Mouse (Mus musculus) heart, adult 11 months (tissue): ENCODE data around the gene Uqcrq.

Source experiments
- DNase-seq: peaks from one replicate; pipeline ENCODE4 v3.0.0; 2022

Gene Uqcrq

DNA sequence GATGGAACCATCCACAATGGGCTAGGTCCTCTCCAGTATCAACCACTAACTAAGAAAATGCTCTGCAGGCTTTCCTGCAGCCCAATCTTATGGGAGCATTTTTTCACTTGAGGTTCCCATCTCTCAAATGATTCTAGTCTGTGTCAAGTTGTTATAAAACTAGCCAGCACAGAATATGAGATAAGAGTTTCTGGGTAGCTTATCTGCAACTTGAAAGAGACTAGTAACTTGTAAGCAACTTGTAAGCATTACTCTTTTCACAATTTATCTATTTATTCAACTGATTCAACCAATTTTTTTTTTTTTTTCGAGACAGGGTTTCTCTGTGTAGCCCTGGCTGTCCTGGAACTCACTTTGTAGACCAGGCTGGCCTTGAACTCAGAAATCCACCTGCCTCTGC, 27.0 kb downstream of the Uqcrq start:
- no peak for DNase-seq

DNA sequence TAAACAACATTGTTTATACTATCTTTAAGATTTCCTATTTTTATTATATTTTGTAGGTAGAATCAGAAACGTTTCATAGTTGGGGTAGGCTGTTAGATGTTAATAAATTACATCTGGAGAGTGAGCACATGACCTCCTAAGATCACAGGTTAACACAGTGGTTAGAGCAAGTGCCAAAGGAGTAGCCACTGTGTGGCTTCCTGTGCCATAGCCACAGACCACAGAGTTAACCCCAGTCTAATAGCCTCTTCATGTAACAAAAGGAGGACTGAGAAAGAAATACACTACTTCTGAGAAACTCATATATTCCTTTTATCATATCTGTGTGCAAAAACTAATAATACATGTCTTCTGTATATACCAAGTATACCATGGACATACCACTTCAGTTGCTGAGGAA, 36.8 kb downstream of the Uqcrq start:
- no peak for DNase-seq

DNA sequence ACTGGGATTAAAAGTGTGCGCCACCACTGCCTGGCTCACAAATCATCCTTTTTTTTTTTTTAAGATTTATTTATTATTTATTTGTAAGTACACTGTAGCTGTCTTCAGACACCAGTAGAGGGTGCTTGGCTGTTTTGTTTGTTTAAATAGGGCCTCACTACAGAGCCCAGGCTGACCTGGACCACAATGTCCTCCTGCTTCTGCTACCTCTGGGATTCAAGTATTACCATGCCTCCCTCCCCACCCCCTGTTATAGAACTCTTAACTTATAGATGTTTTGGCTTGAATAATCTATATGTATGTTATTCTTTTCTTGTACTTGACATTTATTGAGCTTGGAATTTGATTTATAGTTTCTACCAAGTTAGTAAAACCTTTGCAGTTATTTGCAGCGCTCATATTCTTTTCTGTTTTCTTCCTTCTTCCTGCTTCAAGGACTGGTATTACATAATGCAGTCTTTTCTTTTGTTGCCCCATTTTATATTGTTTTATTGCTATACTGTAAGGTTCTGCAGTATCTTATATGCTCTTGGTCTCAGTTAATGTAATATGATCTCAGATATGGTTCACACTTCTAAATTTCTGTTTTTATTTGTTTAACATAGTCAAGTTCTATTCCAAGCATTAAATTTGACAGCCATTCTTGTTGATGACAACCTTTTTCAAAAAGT, 46.7 kb downstream of the Uqcrq start:
- DNase-seq = no peak

DNA sequence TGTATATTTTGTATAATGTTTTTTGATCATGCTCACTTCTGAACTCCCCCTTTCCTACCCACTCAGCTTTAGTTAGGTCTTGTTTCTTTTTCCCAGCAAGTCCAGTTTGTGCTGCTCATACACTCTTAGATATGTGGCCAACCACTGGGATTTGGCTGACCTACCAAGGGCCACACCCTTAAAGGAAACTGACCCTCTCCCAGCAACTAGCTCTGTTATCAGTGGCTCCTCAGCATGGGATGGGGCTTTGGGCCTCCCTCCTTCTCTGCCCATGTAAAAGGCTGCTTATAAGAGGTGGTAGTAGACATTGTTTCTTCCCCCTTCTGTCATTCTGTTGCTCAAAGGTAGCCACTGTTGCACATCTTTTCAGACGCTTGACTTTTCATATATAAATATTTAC, 51.7 kb downstream of the Uqcrq start:
- DNase-seq = peak; percentile 90
